Mouse (Mus musculus) urinary bladder, adult 2 months (tissue): ENCODE data around the gene Zbp1. TPM values are rescaled to one million over a fixed set of nuclear protein-coding genes. Genes with fewer than 3 reads are reported as not detected.

Source experiments
- DNase-seq: peaks from one replicate; pipeline ENCODE4 v3.0.0; 2022; ENCODE audit warnings: low spot score
- polyA plus RNA-seq: library from polyadenylated mRNA; depleted of rRNA; stranded (reverse); fragments of >200 nt; gene quantifications from 2 replicates; pipeline ENCODE4 v1.2.3, GENCODE M21; 2012

The Zbp1 gene
- polyA plus RNA-seq, 1 experiment: 11.3 TPM

- no peak for DNase-seq
These were observed 28.5 kb upstream of the Zbp1 start for GRCm38 (mm10) chr2:173247197-173247596.

- DNase-seq: no peak
These were observed 28.0 kb upstream of the Zbp1 start for GRCm38 (mm10) chr2:173246688-173247087.

DNA sequence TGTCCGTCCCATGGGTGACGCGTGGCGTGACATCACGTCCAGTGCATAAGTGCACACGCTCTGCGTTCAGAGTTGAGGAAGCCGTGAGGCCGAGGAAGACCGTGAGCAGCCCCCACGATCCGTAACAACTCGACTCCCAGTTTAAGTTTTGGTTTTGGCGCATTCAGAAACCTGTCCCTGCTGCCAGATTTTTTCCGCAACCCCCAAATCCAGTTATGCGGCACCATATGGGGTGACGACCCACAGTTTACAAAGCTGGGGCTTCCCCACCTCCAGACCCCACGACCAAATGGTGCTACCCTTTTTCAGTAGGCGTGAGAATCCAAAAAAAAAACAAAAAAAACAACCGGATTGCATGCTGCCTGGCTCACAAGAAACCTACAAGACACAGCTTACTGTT lies 26.5 kb upstream of the Zbp1 start:
- DNase-seq: no peak

DNA sequence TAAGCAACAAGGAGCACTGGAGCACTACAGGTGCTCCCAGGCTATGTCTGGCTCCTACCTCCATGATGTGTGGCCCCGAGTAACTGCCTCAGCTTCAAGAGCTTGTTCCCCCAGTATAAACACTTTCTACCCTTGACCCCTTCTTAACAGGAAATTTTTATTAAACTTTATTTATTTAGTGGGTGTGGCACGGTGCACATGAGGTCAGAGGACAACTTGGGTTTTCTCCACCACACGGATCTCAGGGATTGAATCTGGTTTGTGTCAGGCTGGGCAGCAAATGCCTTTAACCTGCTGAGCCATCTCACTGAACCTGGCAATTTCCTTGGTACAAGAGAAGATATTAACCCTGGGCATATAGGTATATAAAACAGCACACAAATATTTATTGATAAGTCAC lies 25.4 kb upstream of the Zbp1 start:
- DNase-seq: no peak

GRCm38 (mm10) chr2:173243616-173244015 lies 24.9 kb upstream of the Zbp1 start:
- DNase-seq: no peak

DNA sequence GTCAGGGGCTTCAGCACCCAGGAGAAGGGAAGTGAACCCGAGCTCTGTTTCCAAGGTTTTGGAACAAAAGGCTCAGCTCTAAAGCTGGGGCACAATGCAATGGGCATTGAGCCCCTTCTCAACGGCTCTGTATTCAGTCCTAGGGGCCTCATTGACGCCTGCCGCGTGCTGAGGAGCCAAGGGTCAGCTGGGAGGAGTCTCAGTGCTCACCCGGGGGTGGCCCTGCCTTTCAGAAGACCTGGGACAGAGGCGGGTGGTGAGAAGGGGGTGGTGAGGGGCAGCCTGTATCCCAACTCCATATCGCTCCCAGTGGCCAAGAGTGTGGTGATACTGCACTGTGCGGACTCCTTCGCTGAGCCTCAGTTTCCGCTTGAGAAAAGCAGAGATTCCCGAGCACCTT lies 24.2 kb upstream of the Zbp1 start:
- no peak for DNase-seq

DNA sequence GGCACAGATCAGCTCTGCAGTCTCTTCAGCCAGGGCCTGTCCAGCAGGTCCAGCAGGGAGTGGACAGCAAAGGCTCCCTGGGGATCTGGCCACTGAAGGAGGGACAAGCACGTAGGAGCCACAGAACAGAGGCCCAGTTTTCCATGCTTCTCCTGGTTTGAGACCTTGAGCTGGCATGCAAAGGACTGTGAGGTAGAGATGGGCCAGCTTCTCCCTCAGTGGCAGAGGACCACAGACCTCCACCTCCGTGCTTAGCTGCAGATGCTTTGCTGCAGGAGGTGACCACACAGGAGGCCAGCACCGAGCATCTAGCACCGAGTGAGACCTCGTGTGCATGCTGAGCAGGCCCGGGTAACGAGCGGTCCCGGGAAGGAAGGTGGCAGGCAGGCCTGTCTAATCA lies 22.0 kb upstream of the Zbp1 start:
- DNase-seq: no peak

DNA sequence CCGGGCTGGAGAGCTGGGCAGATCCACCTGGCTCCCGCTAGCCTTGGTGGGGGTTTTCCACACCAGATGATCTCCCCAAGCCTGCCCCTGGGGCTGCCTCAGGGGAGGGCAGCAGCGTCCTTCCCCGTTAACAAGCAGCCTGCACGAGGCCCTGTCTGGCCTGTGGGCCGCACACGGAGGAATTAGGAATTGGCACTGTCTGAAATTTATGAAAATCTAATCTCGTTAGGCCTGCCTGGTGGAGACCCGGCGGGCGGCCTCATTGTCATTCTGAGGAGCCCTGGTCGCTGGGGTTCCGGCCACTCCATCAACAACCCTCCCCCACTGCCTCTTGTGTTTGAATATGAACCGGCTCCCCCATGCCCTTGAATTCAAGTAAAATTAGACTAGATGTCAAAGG lies 19.8 kb upstream of the Zbp1 start:
- no peak for DNase-seq

DNA sequence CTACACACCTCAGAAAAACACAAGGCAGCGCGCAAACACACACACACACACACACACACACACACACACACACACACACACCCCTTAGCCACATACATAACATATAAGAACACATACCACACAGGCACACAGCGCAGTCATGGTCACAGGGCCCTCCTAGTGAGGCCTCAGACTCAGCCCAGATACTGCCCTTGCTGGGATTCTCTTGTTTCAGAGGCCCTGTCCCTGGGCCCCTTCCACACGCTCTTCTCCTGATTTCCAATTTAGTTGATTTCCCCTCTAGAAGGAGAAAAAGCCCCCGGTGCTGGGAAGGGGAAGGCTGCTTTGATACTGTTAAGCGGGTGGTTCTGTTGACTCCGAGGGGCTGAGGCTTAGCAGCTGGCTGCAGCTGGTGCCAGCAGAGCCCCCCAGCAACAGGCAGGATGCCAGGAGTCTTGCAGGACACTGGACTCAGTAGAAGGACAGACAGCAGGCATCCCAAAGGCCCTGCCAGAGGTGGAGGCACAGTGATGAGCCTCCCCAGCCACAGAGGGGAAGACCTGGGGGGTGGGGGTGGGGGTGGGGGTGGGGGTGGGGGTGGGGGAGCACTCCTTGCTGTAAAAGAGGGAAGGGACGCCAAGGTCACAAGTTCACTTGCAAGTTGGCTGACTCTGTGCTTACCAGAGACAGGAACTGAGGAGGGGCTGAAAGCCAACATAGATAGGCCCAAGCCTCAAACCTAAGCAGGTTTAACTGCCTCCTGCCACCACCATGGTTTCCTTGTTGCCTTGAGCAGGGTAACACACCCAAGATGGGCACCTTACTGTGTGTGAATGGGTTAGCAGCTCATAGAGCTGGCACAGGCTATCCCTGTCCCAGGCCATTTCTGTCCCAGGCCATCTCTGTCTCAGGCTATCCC lies 17.0 kb upstream of the Zbp1 start:
- no peak for DNase-seq

DNA sequence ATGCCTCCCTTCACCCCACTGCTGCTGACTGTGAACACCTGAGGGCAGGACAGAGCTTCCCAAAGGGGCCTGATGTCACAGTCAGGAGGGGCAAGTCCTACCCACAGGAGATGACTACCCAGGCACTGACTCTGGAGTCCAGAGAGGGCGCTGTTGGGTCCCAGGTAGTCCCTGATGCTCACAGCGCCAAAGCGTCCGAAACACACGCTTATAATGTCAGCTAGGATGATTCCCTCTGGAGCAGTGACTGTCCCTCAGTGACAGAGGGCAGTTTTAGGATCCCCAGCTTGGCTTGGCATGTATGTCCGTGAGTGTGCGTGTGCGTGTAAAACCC lies 14.0 kb upstream of the Zbp1 start:
- no peak for DNase-seq

- no peak for DNase-seq
These were observed 13.5 kb upstream of the Zbp1 start for GRCm38 (mm10) chr2:173232065-173232765.

DNA sequence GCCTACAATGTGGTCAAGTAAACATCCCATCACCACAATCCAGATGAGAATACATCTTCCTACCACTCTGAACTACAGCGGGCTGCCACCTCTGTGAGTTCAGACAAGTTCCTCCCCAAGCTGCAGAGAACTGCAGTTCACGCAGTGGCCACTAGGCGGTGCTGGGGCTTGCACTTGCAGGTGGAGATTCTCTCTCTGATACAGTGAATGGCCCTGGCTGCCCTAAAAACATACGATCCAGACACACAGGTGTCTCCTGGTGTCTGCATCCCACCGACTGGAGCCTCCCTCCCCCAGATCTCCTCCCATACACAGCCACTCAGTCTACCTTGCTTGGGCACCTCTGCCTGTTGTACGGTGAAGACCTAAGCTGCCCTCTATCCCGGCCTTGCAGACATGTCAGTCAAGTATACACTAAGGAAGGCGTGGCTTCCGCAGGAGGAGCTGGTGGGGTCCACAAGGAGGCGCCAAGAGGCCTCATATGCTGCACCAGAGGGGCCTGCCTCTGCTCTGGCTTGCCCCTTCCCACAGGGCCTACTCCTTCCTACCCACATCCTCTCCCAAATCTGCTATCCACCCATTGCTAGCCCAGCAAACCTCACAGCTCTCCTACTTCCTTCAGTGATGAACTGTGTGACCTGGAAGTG lies 11.0 kb upstream of the Zbp1 start:
- peak; percentile 93 for DNase-seq

DNA sequence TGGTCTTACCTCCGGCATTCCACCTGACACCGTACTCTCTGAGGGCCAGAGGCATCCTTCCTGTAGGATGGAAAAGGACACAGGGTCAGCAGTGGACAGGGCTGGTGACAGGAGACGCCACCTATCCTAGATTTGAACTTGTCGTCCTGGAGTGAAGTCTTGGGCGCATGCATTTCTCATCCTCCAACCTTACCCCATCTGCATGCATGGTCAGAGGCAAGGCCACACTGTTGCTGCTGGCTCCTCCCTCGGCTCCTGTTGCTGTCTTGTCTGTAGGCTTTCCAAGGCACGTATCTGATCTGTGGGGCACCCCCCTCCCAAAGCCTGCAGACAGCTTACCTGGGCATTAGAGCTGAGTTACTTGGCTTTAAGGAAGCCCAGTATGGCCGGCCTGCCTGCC lies 9.8 kb upstream of the Zbp1 start:
- no peak for DNase-seq

GRCm38 (mm10) chr2:173226792-173227191 lies 8.1 kb upstream of the Zbp1 start:
- no peak for DNase-seq

GRCm38 (mm10) chr2:173225906-173226305 lies 7.2 kb upstream of the Zbp1 start:
- no peak for DNase-seq

GRCm38 (mm10) chr2:173224832-173225231 lies 6.1 kb upstream of the Zbp1 start:
- DNase-seq: no peak

GRCm38 (mm10) chr2:173224097-173224496 lies 5.4 kb upstream of the Zbp1 start:
- no peak for DNase-seq

DNA sequence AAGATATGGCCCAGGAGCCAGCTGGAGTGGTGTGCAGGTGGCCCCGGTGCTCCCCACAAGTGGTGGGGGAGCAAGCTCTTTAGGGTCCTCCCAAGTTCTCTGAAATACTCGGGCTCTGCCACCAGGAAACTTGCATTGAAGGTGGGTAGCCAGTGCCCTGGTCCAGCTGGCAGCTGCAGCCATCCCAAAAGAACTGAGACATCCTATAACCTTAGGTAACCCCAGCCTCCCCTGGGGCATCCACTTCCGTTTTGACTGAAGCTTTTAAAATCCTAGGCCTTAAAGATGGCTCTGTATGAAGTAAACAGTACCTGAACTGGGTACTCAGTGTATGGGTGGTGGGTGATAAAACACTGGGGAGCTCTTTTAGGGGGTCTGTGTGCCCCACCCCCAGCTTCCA lies 4.8 kb upstream of the Zbp1 start:
- DNase-seq: no peak

GRCm38 (mm10) chr2:173220754-173221153 lies 2.0 kb upstream of the Zbp1 start:
- peak; percentile 13 for DNase-seq

GRCm38 (mm10) chr2:173219256-173219954 lies 682 bp upstream of the Zbp1 start:
- DNase-seq: peak; percentile 21

GRCm38 (mm10) chr2:173217763-173218258 lies 912 bp downstream of the Zbp1 start:
- peak; percentile 13 for DNase-seq

DNA sequence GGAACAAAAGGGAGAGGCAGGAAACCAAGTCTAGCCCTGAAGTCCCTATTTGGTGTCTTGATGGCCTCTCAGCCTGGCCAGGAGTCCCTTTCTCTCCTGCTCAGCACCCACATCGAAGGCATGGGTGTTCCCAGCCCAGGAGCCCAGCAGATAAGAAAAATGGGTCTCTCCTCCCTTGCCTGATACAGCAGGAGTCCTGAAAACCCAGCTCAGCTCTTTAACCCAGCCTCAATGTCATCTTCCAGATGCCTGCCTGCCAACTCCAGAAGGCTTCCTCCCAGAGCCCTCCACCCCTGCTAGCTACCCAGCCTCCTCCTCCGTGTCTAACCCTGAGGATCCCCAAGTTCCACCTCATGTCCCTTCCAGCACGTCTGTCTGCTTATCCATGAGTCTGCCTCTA lies 1.5 kb downstream of the Zbp1 start:
- DNase-seq: peak; percentile 13
